Mouse (Mus musculus) bone marrow macrophage, adult 2 months (primary cell): ENCODE data around the gene Avil. TPM values are rescaled to one million over a fixed set of nuclear protein-coding genes. Genes with fewer than 3 reads are reported as not detected.
A peak's percentile ranks its signal among the peaks of the same experiment; 100 is the strongest.
"Not testable (repeated sequence)": the region's sequence is repeated elsewhere in the genome, so short reads cannot be mapped to it uniquely, and the experiment has no call there.

Experiments used
- H3K27ac ChIP-seq: 2 replicates; pipeline ENCODE4 v1.5.1; 2012; ENCODE audit warnings: low read depth, low read length; ENCODE audit not compliant: insufficient read depth
- H3K4me1 ChIP-seq: 2 replicates; pipeline ENCODE4 v1.6.1; 2012; ENCODE audit warnings: low read length; ENCODE audit not compliant: control insufficient read depth, insufficient read depth
- H3K4me3 ChIP-seq: 2 replicates; pipeline ENCODE4 v1.5.1; 2012; ENCODE audit warnings: mild to moderate bottlenecking, low read length, moderate library complexity; ENCODE audit not compliant: insufficient read depth
- CTCF ChIP-seq: IDR thresholded peaks from 2 replicates; pipeline ENCODE4 v1.5.1; 2012; ENCODE audit warnings: low read depth, mild to moderate bottlenecking, low read length, moderate library complexity
- POLR2A ChIP-seq: IDR thresholded peaks from 2 replicates; pipeline ENCODE4 v1.6.1; 2012; ENCODE audit warnings: mild to moderate bottlenecking, low read depth, low read length, borderline replicate concordance
- polyA plus RNA-seq: library from polyadenylated mRNA; stranded (reverse); fragments of >200 nt; gene quantifications from 2 replicates; pipeline ENCODE4 v1.2.4, GENCODE M21; 2012; ENCODE audit not compliant: missing spikeins, insufficient read depth, insufficient read length

The Avil gene
- polyA plus RNA-seq, 1 experiment: not detected

- no peak for TF ChIP-seq CTCF
- H3K4me1 ChIP-seq: peaks cover 10% of the 10 kb centered on the region
- peak overlapping the region; percentile 32 for H3K4me3 ChIP-seq
- H3K27ac ChIP-seq: no peak overlapping the region
These were observed 58.2 kb downstream of the Avil start for GRCm38 (mm10) chr10:127058708-127059107.

GRCm38 (mm10) chr10:127059174-127059967 is 58.9 kb downstream of the Avil start:
- Histone ChIP-seq H3K4me3 (peak overlapping the region; percentile 49), H3K27ac (no peak overlapping the region), H3K4me1 (peaks cover 10% of the 10 kb centered on the region)
- TF ChIP-seq CTCF: no peak
- TF ChIP-seq POLR2A: no peak

- peaks cover 15% of the 10 kb centered on the region for H3K4me1 ChIP-seq
- peak within 1 kb of the TSS; percentile 49 for H3K4me3 ChIP-seq
- H3K27ac ChIP-seq: no peak within 1 kb of the TSS
- TF ChIP-seq CTCF (no peak), POLR2A (no peak)
These were observed 59.7 kb downstream of the Avil start, which contains the start of gene March9 for GRCm38 (mm10) chr10:127059968-127060916. Gene March9, minus strand, starts transcription at chr10:127060184.

GRCm38 (mm10) chr10:127061085-127061484 is 60.6 kb downstream of the Avil start:
- peaks cover 17% of the 10 kb centered on the region for H3K4me1 ChIP-seq
- H3K4me3 ChIP-seq: no peak overlapping the region
- no peak overlapping the region for H3K27ac ChIP-seq
- TF ChIP-seq CTCF (no peak), POLR2A (no peak)

- Histone ChIP-seq H3K27ac (no peak overlapping the region), H3K4me1 (peaks cover 17% of the 10 kb centered on the region), H3K4me3 (no peak overlapping the region)
- no peak for TF ChIP-seq POLR2A
- no peak for TF ChIP-seq CTCF
These were observed 61.0 kb downstream of the Avil start for GRCm38 (mm10) chr10:127061513-127061912.

GRCm38 (mm10) chr10:127062101-127062500 is 61.6 kb downstream of the Avil start:
- not testable (repeated sequence) for H3K4me3 ChIP-seq
- H3K4me1 ChIP-seq: peaks cover 17% of the 10 kb centered on the region
- peak overlapping the region; percentile 61 for H3K27ac ChIP-seq

GRCm38 (mm10) chr10:127062503-127062902 is 62.0 kb downstream of the Avil start:
- TF ChIP-seq CTCF (no peak), POLR2A (no peak)
- H3K4me1 ChIP-seq: peaks cover 17% of the 10 kb centered on the region
- H3K27ac ChIP-seq: peak overlapping the region; percentile 61
- no peak overlapping the region for H3K4me3 ChIP-seq

- H3K4me1 ChIP-seq: peaks cover 17% of the 10 kb centered on the region
- peak within 1 kb of the TSS; percentile 84 for H3K27ac ChIP-seq
- no peak for TF ChIP-seq POLR2A
- TF ChIP-seq CTCF: no peak
- peak within 1 kb of the TSS; percentile 89 for H3K4me3 ChIP-seq
These were observed 62.8 kb downstream of the Avil start, which contains the start of gene Cdk4 for GRCm38 (mm10) chr10:127063239-127063872. Gene Cdk4, plus strand, starts transcription at chr10:127063534.

- no peak for TF ChIP-seq CTCF
- no peak for TF ChIP-seq POLR2A
- Histone ChIP-seq H3K4me3 (peak overlapping the region; percentile 89), H3K4me1 (peaks cover 20% of the 10 kb centered on the region), H3K27ac (peak overlapping the region; percentile 84)
These were observed 63.7 kb downstream of the Avil start for GRCm38 (mm10) chr10:127063913-127064870.
